7 mouse cellular contexts compared by ENCODE assay signal in the genomic region with DNA sequence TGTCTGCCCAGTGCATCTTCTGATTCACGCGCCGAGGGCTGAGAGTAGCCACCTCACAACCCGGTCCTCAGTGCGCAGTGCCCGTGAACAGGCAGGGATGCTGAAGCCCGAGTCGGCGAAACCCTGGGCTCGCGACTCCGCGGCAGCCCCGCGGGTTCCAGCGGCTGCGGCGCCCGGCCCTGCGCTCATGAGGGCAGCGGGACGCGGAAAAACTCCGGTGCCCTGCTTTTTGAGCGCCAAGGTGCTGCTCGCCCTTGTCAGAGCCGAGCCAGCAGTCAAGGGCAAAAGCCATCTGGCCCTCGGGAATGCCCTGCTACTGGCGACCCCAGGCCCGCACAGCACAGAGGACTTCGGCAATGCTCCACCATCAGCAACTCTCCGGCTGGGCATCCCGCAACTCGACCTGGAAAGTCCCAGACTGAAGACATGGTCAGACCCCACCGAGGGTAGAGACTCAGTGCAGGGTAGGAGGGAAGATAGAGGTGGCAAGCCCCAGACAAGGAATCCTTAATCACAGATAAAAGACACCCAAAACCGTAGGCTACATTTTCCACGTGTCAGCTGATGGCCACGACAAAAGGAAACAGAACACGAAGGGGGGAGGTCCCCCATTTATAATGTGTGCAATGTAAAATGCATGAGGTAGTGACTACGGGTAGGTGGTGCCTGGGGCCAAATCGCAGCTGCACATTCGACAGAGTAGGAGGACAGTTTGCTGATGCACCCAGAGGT.
DNase-seq lines count a peak whose midpoint lies in the region; ATAC-seq and TF ChIP-seq lines count a peak whose summit lies in the region.

No protein-coding gene starts in this region.

- H3K9me3 ChIP-seq in E14TG2a.4 (ENCODE audit: low read length): no peaks in the 10 kb centered on the region
- no peaks in the 10 kb centered on the region for H3K9me3 ChIP-seq in forebrain, embryonic 11.5 days (ENCODE audit: control insufficient read depth, low read length)
- no peaks in the 10 kb centered on the region for H3K9me3 ChIP-seq in lung, embryonic 16.5 days (ENCODE audit: control insufficient read depth, low read length)

- H3K27me3 ChIP-seq in E14TG2a.4 (ENCODE audit: insufficient read depth, low read length): peaks cover 52% of the 10 kb centered on the region
- H3K27me3 ChIP-seq in forebrain, embryonic 11.5 days (ENCODE audit: control insufficient read depth, insufficient read depth, low read length): peaks cover 4% of the 10 kb centered on the region; the same call in 1 of the 2 replicates
- no peaks in the 10 kb centered on the region for H3K27me3 ChIP-seq in lung, embryonic 16.5 days (ENCODE audit: control insufficient read depth, insufficient read depth, low read depth, low read length)

- intact Hi-C loops in heart, postnatal 14 days (cut with DNase I): loop anchor here (5.0 kb wide), 1 partner anchor 555 kb away; no protein-coding TSS in a partner anchor

- peaks cover 25% of the 10 kb centered on the region for H3K4me1 ChIP-seq in E14TG2a.4 (replicated peaks; ENCODE audit: low read depth, low read length)
- H3K4me1 ChIP-seq in forebrain, embryonic 11.5 days (replicated peaks; ENCODE audit: control insufficient read depth, insufficient read depth, low read length): peaks cover 5% of the 10 kb centered on the region; the same call in 1 of the 2 replicates
- peaks cover 8% of the 10 kb centered on the region; the same call in 1 of the 2 replicates for H3K4me1 ChIP-seq in lung, embryonic 16.5 days (replicated peaks; ENCODE audit: control insufficient read depth, insufficient read depth, low read length)

- DNase-seq in forebrain, embryonic 11.5 days (ENCODE audit: low spot score): peak; percentile 76
- peak; percentile 50 to 59 for DNase-seq in heart, postnatal 14 days
- DNase-seq in layer of hippocampus, adult 8-10 months (ENCODE audit: low spot score in 2 of 2): peak; percentile 38 to 43
- peak; percentile 54 for DNase-seq in right cerebral cortex, postnatal 25 days

- peak overlapping the region; percentile 67 for H3K9ac ChIP-seq in forebrain, embryonic 11.5 days (ENCODE audit: low read length)
- H3K9ac ChIP-seq in lung, embryonic 16.5 days (ENCODE audit: low read length): peak overlapping the region; percentile 76

- TF ChIP-seq CTCF in E14TG2a.4 (conservative IDR thresholded peaks at IDR 0.05; ENCODE audit: low read length): no peak

- H3K4me3 ChIP-seq in E14TG2a.4 (replicated peaks; ENCODE audit: low read length): peak overlapping the region; percentile 74
- H3K4me3 ChIP-seq in forebrain, embryonic 11.5 days (ENCODE audit: low read depth, low read length): peak overlapping the region; percentile 45
- peak overlapping the region; percentile 50 for H3K4me3 ChIP-seq in lung, embryonic 16.5 days (ENCODE audit: low read length)

- H3K27ac ChIP-seq in forebrain, embryonic 11.5 days (ENCODE audit: low read depth, low read length): no peak overlapping the region
- H3K27ac ChIP-seq in lung, embryonic 16.5 days (ENCODE audit: low read length): peak overlapping the region; percentile 97

- H3K36me3 ChIP-seq in E14TG2a.4 (ENCODE audit: insufficient read depth, low read length): no peaks in the 10 kb centered on the region
- no peaks in the 10 kb centered on the region for H3K36me3 ChIP-seq in forebrain, embryonic 11.5 days (ENCODE audit: control insufficient read depth, insufficient read depth, low read length)
- no peaks in the 10 kb centered on the region for H3K36me3 ChIP-seq in lung, embryonic 16.5 days (ENCODE audit: control insufficient read depth, insufficient read depth, low read length)

- WGBS in forebrain, embryonic 11.5 days: under 1% methylated on average over 42 of the region's 42 CpGs
- WGBS in lung, embryonic 16.5 days: 2% methylated on average over 42 of the region's 42 CpGs

- peak overlapping the region; percentile 98 for H3K4me2 ChIP-seq in forebrain, embryonic 11.5 days (ENCODE audit: low read depth, low read length, severe bottlenecking)
- H3K4me2 ChIP-seq in lung, embryonic 16.5 days (ENCODE audit: low read depth, low read length): peak overlapping the region; percentile 86

- ATAC-seq in activated CD4-positive, CD25-positive, alpha-beta regulatory T cell, adult 4 months: peak; percentile 57
- peak; percentile 79 for ATAC-seq in forebrain, embryonic 11.5 days (replicated peaks; ENCODE audit: low FRiP score)
- peak; percentile 49 for ATAC-seq in lung, embryonic 16.5 days (ENCODE audit: low read depth)
